Mouse (Mus musculus): Measurements from ENCODE around the gene Pde4c. TPM values are rescaled to one million over a fixed set of nuclear protein-coding genes. Genes with fewer than 3 reads are reported as not detected.
A peak's percentile ranks its signal among the peaks of the same experiment; 100 is the strongest.

Pde4c gene
- total RNA-seq, 1 experiment: 1.6 TPM

GRCm38 (mm10) chr8:70769858-70770257 is 46.3 kb downstream of the Pde4c start:
- Histone ChIP-seq H3K4me3 (ENCODE audit: insufficient read depth in 1 of 2, low read depth in 1 of 2, low read length in 2 of 2, poor library complexity in 1 of 2, severe bottlenecking in 1 of 2) (no peak overlapping the region), H3K27ac (ENCODE audit: insufficient read depth, low read depth, low read length, poor library complexity, severe bottlenecking) (no peak overlapping the region)

GRCm38 (mm10) chr8:70770748-70771147 is 47.2 kb downstream of the Pde4c start:
- in situ Hi-C loops (cut with MboI; ENCODE audit: low sequenced_read_pairs in 2 of 2, unreplicated experiment in 2 of 2): no loop called here
- Histone ChIP-seq H3K27ac (ENCODE audit: insufficient read depth, low read depth, low read length, poor library complexity, severe bottlenecking) (no peak overlapping the region), H3K4me1 (ENCODE audit: control insufficient read depth in 2 of 2, insufficient read depth in 2 of 2, low read length in 2 of 2, poor library complexity in 1 of 2) (peaks cover 2 to 36% of the 10 kb centered on the region in 2 experiments; a peak in 3 of 4 replicates), H3K9ac (ENCODE audit: insufficient read depth, low read depth, low read length, poor library complexity, severe bottlenecking) (no peak overlapping the region), H3K4me3 (ENCODE audit: insufficient read depth in 1 of 2, low read depth in 1 of 2, low read length in 2 of 2, poor library complexity in 1 of 2, severe bottlenecking in 1 of 2) (no peak overlapping the region), H3K36me3 (ENCODE audit: control insufficient read depth, insufficient read depth, low read length, poor library complexity, severe bottlenecking) (peaks cover 29% of the 10 kb centered on the region; the same call in 1 of the 2 replicates), H3K9me3 (ENCODE audit: control insufficient read depth, insufficient read depth, low read depth, low read length) (no peaks in the 10 kb centered on the region)
- TF ChIP-seq CHD2 (IDR thresholded peaks at IDR 0.05; ENCODE audit: low read depth, low read length) (no peak), ZC3H11A (IDR thresholded peaks at IDR 0.05; ENCODE audit: borderline replicate concordance, low read depth, low read length) (no peak), ZNF384 (IDR thresholded peaks at IDR 0.05; ENCODE audit: low read depth, low read length) (no peak), HCFC1 (IDR thresholded peaks at IDR 0.05; ENCODE audit: borderline replicate concordance, insufficient read depth, low read length) (no peak), MAFK (IDR thresholded peaks at IDR 0.05; ENCODE audit: insufficient read depth, low read depth, low read length) (no peak)
- no peak for DNase-seq (ENCODE audit: low read depth, low spot score)

More at GRCm38 (mm10) chr8:70769858-70770257, 46.3 kb downstream of the Pde4c start:
- in situ Hi-C loops (cut with MboI; ENCODE audit: low sequenced_read_pairs in 2 of 2, unreplicated experiment in 2 of 2): no loop called here
- Histone ChIP-seq H3K4me1 (ENCODE audit: control insufficient read depth in 2 of 2, insufficient read depth in 2 of 2, low read length in 2 of 2, poor library complexity in 1 of 2) (peaks cover 2 to 35% of the 10 kb centered on the region in 2 experiments; a peak in 3 of 4 replicates), H3K9me3 (ENCODE audit: control insufficient read depth, insufficient read depth, low read depth, low read length) (no peaks in the 10 kb centered on the region), H3K9ac (ENCODE audit: insufficient read depth, low read depth, low read length, poor library complexity, severe bottlenecking) (peak overlapping the region; percentile 17; the same call in 1 of the 2 replicates), H3K36me3 (ENCODE audit: control insufficient read depth, insufficient read depth, low read length, poor library complexity, severe bottlenecking) (peaks cover 27% of the 10 kb centered on the region; the same call in 1 of the 2 replicates)
- no peak for DNase-seq (ENCODE audit: low read depth, low spot score)
- TF ChIP-seq MAFK (IDR thresholded peaks at IDR 0.05; ENCODE audit: insufficient read depth, low read depth, low read length) (no peak), CHD2 (IDR thresholded peaks at IDR 0.05; ENCODE audit: low read depth, low read length) (no peak), ZNF384 (IDR thresholded peaks at IDR 0.05; ENCODE audit: low read depth, low read length) (no peak), ZC3H11A (IDR thresholded peaks at IDR 0.05; ENCODE audit: borderline replicate concordance, low read depth, low read length) (no peak), HCFC1 (IDR thresholded peaks at IDR 0.05; ENCODE audit: borderline replicate concordance, insufficient read depth, low read length) (no peak)

GRCm38 (mm10) chr8:70771217-70771616 is 47.7 kb downstream of the Pde4c start:
- Histone ChIP-seq H3K4me1 (ENCODE audit: control insufficient read depth in 2 of 2, insufficient read depth in 2 of 2, low read length in 2 of 2, poor library complexity in 1 of 2) (peaks cover 2 to 37% of the 10 kb centered on the region in 2 experiments; a peak in 3 of 4 replicates), H3K9me3 (ENCODE audit: control insufficient read depth, insufficient read depth, low read depth, low read length) (no peaks in the 10 kb centered on the region), H3K36me3 (ENCODE audit: control insufficient read depth, insufficient read depth, low read length, poor library complexity, severe bottlenecking) (peaks cover 29% of the 10 kb centered on the region; the same call in 1 of the 2 replicates), H3K4me3 (ENCODE audit: insufficient read depth in 1 of 2, low read depth in 1 of 2, low read length in 2 of 2, poor library complexity in 1 of 2, severe bottlenecking in 1 of 2) (no peak overlapping the region), H3K9ac (ENCODE audit: insufficient read depth, low read depth, low read length, poor library complexity, severe bottlenecking) (no peak overlapping the region), H3K27ac (ENCODE audit: insufficient read depth, low read depth, low read length, poor library complexity, severe bottlenecking) (no peak overlapping the region)
- DNase-seq (ENCODE audit: low read depth, low spot score): no peak
- TF ChIP-seq CHD2 (IDR thresholded peaks at IDR 0.05; ENCODE audit: low read depth, low read length): no peak
- no peak for TF ChIP-seq ZC3H11A (IDR thresholded peaks at IDR 0.05; ENCODE audit: borderline replicate concordance, low read depth, low read length)
- no peak for TF ChIP-seq MAFK (IDR thresholded peaks at IDR 0.05; ENCODE audit: insufficient read depth, low read depth, low read length)
- TF ChIP-seq HCFC1 (IDR thresholded peaks at IDR 0.05; ENCODE audit: borderline replicate concordance, insufficient read depth, low read length): no peak
- TF ChIP-seq ZNF384 (IDR thresholded peaks at IDR 0.05; ENCODE audit: low read depth, low read length): no peak
- in situ Hi-C loops (cut with MboI; ENCODE audit: low sequenced_read_pairs in 2 of 2, unreplicated experiment in 2 of 2): no loop called here

- peaks cover 29% of the 10 kb centered on the region; the same call in 1 of the 2 replicates for H3K36me3 ChIP-seq (ENCODE audit: control insufficient read depth, insufficient read depth, low read length, poor library complexity, severe bottlenecking)
- DNase-seq (ENCODE audit: low read depth, low spot score): no peak
- peaks cover 2 to 35% of the 10 kb centered on the region in 2 experiments; a peak in 3 of 4 replicates for H3K4me1 ChIP-seq (ENCODE audit: control insufficient read depth in 2 of 2, insufficient read depth in 2 of 2, low read length in 2 of 2, poor library complexity in 1 of 2)
- H3K9me3 ChIP-seq (ENCODE audit: control insufficient read depth, insufficient read depth, low read depth, low read length): no peaks in the 10 kb centered on the region
- H3K4me3 ChIP-seq (ENCODE audit: insufficient read depth in 1 of 2, low read depth in 1 of 2, low read length in 2 of 2, poor library complexity in 1 of 2, severe bottlenecking in 1 of 2): no peak overlapping the region
- H3K9ac ChIP-seq (ENCODE audit: insufficient read depth, low read depth, low read length, poor library complexity, severe bottlenecking): no peak overlapping the region
- no peak for TF ChIP-seq ZC3H11A (IDR thresholded peaks at IDR 0.05; ENCODE audit: borderline replicate concordance, low read depth, low read length)
- no peak for TF ChIP-seq CHD2 (IDR thresholded peaks at IDR 0.05; ENCODE audit: low read depth, low read length)
- TF ChIP-seq ZNF384 (IDR thresholded peaks at IDR 0.05; ENCODE audit: low read depth, low read length): no peak
- no peak for TF ChIP-seq MAFK (IDR thresholded peaks at IDR 0.05; ENCODE audit: insufficient read depth, low read depth, low read length)
- no peak for TF ChIP-seq HCFC1 (IDR thresholded peaks at IDR 0.05; ENCODE audit: borderline replicate concordance, insufficient read depth, low read length)
- in situ Hi-C loops (cut with MboI; ENCODE audit: low sequenced_read_pairs in 2 of 2, unreplicated experiment in 2 of 2): no loop called here
- no peak overlapping the region for H3K27ac ChIP-seq (ENCODE audit: insufficient read depth, low read depth, low read length, poor library complexity, severe bottlenecking)
Measured at GRCm38 (mm10) chr8:70772075-70772474, 48.6 kb downstream of the Pde4c start.

Data from ES-E14 (cell line).